Mouse (Mus musculus) embryonic facial prominence, embryonic 12.5 days (tissue): ENCODE results near the gene Nusap1. TPM values are rescaled to one million over a fixed set of nuclear protein-coding genes. Genes with fewer than 3 reads are reported as not detected.
"Not testable (repeated sequence)": the region's sequence is repeated elsewhere in the genome, so short reads cannot be mapped to it uniquely, and the experiment has no call there.

Source experiments
- ATAC-seq: fragments of 200-750 bp; cut with Nextera tagmentation; 2 replicates; pipeline ENCODE4 v1.8.0; 2017; ENCODE audit not compliant: insufficient number of reproducible peaks, insufficient read depth, low FRiP score, low TSS enrichment
- H3K27ac ChIP-seq: fragments of 300-500 bp; sonication (generic); 2 replicates; pipeline ENCODE4 v1.5.1; 2016; ENCODE audit warnings: mild to moderate bottlenecking
- H3K27me3 ChIP-seq: fragments of 300-500 bp; sonication (generic); 2 replicates; pipeline ENCODE4 v1.6.1; 2016; ENCODE audit warnings: mild to moderate bottlenecking, moderate library complexity
- H3K36me3 ChIP-seq: fragments of 300-500 bp; sonication (generic); 2 replicates; pipeline ENCODE4 v1.6.1; 2016; ENCODE audit warnings: mild to moderate bottlenecking
- H3K4me1 ChIP-seq: fragments of 300-500 bp; sonication (generic); 2 replicates; pipeline ENCODE4 v1.6.1; 2016
- H3K4me2 ChIP-seq: fragments of 300-500 bp; sonication (generic); replicated peaks from 2 replicates; pipeline ENCODE4 v1.6.1; 2016; ENCODE audit warnings: mild to moderate bottlenecking, moderate library complexity
- H3K4me3 ChIP-seq: fragments of 300-500 bp; sonication (generic); 2 replicates; pipeline ENCODE4 v1.5.1; 2016; ENCODE audit warnings: mild to moderate bottlenecking
- H3K9ac ChIP-seq: fragments of 300-500 bp; sonication (generic); 2 replicates; pipeline ENCODE4 v1.6.1; 2016; ENCODE audit warnings: mild to moderate bottlenecking, moderate library complexity
- H3K9me3 ChIP-seq: fragments of 300-500 bp; sonication (generic); 2 replicates; pipeline ENCODE4 v1.6.1; 2016; ENCODE audit warnings: mild to moderate bottlenecking, moderate library complexity
- WGBS: fragments of 180-500 bp; shearing (Covaris S2); methylation state at CpG from one replicate; pipeline ENCODE4 v1.1.7; 2016; 5-methylcytosine and 5-hydroxymethylcytosine counted together
- polyA plus RNA-seq: library from polyadenylated mRNA; unstranded; fragments of >200 nt; fragmentation: Nextera tagmentation; extraction: Ambion mirVana; gene quantifications from 2 replicates; pipeline ENCODE4 v1.2.1, GENCODE M21; 2016

Nusap1 gene
- polyA plus RNA-seq, 1 experiment from 2014 or later = 82.1 TPM

- no peak overlapping the region for H3K4me2 ChIP-seq
- H3K36me3 ChIP-seq = peaks cover 47% of the 10 kb centered on the region
- H3K27ac ChIP-seq = no peak overlapping the region
- WGBS = 83% methylated on average over 4 of the region's 4 CpGs
- H3K27me3 ChIP-seq = no peaks in the 10 kb centered on the region
- H3K4me3 ChIP-seq = no peak overlapping the region
- no peak overlapping the region for H3K9ac ChIP-seq
- H3K4me1 ChIP-seq = no peaks in the 10 kb centered on the region
- no peaks in the 10 kb centered on the region for H3K9me3 ChIP-seq
- ATAC-seq = no peak
Measured at GRCm38 (mm10) chr2:119601027-119601426, 17.1 kb upstream of the Nusap1 start.

- H3K4me1 ChIP-seq, H3K9ac ChIP-seq, ATAC-seq, H3K4me2 ChIP-seq, H3K27ac ChIP-seq, H3K27me3 ChIP-seq, H3K9me3 ChIP-seq, H3K4me3 ChIP-seq: not testable (repeated sequence)
- peaks cover 48% of the 10 kb centered on the region for H3K36me3 ChIP-seq
- WGBS = 76% methylated on average over 3 of the region's 3 CpGs
Measured at GRCm38 (mm10) chr2:119601575-119601974, 16.5 kb upstream of the Nusap1 start.

GRCm38 (mm10) chr2:119602488-119602887 lies 15.6 kb upstream of the Nusap1 start:
- ATAC-seq = no peak

GRCm38 (mm10) chr2:119603909-119604308 lies 14.2 kb upstream of the Nusap1 start:
- 79% methylated on average over 2 of the region's 2 CpGs for WGBS
- no peak overlapping the region for H3K4me3 ChIP-seq
- H3K27ac ChIP-seq = no peak overlapping the region
- H3K27me3 ChIP-seq = no peaks in the 10 kb centered on the region
- H3K9ac ChIP-seq = no peak overlapping the region
- ATAC-seq = no peak
- no peak overlapping the region for H3K4me2 ChIP-seq
- no peaks in the 10 kb centered on the region for H3K9me3 ChIP-seq
- peaks cover 46% of the 10 kb centered on the region for H3K36me3 ChIP-seq
- H3K4me1 ChIP-seq = no peaks in the 10 kb centered on the region

More at GRCm38 (mm10) chr2:119602488-119602887, 15.6 kb upstream of the Nusap1 start:
- Histone ChIP-seq H3K4me2 (no peak overlapping the region), H3K9ac (no peak overlapping the region), H3K9me3 (no peaks in the 10 kb centered on the region), H3K36me3 (peaks cover 49% of the 10 kb centered on the region), H3K4me1 (no peaks in the 10 kb centered on the region), H3K27me3 (no peaks in the 10 kb centered on the region), H3K4me3 (no peak overlapping the region), H3K27ac (no peak overlapping the region)
- WGBS = 57% methylated on average over 1 of the region's 1 CpGs

- no peak for ATAC-seq
- Histone ChIP-seq H3K4me2 (no peak overlapping the region), H3K4me3 (no peak overlapping the region), H3K9ac (no peak overlapping the region), H3K4me1 (no peaks in the 10 kb centered on the region), H3K36me3 (peaks cover 40% of the 10 kb centered on the region), H3K27me3 (no peaks in the 10 kb centered on the region), H3K27ac (no peak overlapping the region), H3K9me3 (no peaks in the 10 kb centered on the region)
- 91% methylated on average over 6 of the region's 6 CpGs for WGBS
Measured at GRCm38 (mm10) chr2:119605361-119605973, 12.6 kb upstream of the Nusap1 start.

- Histone ChIP-seq H3K9me3 (no peaks in the 10 kb centered on the region), H3K4me1 (no peaks in the 10 kb centered on the region), H3K4me2 (no peak overlapping the region), H3K4me3 (no peak overlapping the region), H3K9ac (no peak overlapping the region), H3K27me3 (no peaks in the 10 kb centered on the region), H3K27ac (no peak overlapping the region), H3K36me3 (peaks cover 45% of the 10 kb centered on the region)
- no peak for ATAC-seq
- WGBS = 96% methylated on average over 4 of the region's 4 CpGs
Measured at GRCm38 (mm10) chr2:119607023-119607422, 11.1 kb upstream of the Nusap1 start.

GRCm38 (mm10) chr2:119617841-119618198 lies 278 bp upstream of the Nusap1 start:
- Histone ChIP-seq H3K9me3 (no peaks in the 10 kb centered on the region), H3K4me2 (peak overlapping the region; percentile 79), H3K36me3 (no peaks in the 10 kb centered on the region), H3K4me1 (peaks cover 26% of the 10 kb centered on the region), H3K9ac (peak overlapping the region; percentile 65), H3K27ac (peak overlapping the region; percentile 74), H3K27me3 (no peaks in the 10 kb centered on the region), H3K4me3 (peak overlapping the region; percentile 87)
- no peak for ATAC-seq
- WGBS = 0% methylated on average over 13 of the region's 13 CpGs

GRCm38 (mm10) chr2:119619002-119619401 lies 904 bp downstream of the Nusap1 start:
- Histone ChIP-seq H3K4me1 (peaks cover 26% of the 10 kb centered on the region), H3K4me3 (peak overlapping the region; percentile 87), H3K27ac (peak overlapping the region; percentile 76), H3K9ac (peak overlapping the region; percentile 47), H3K4me2 (peak overlapping the region; percentile 62)
- not testable (repeated sequence) for ATAC-seq, H3K36me3 ChIP-seq, H3K9me3 ChIP-seq, H3K27me3 ChIP-seq
- 15% methylated on average over 6 of the region's 6 CpGs for WGBS

- Histone ChIP-seq H3K4me2 (no peak overlapping the region), H3K36me3 (peaks cover 19% of the 10 kb centered on the region), H3K9me3 (no peaks in the 10 kb centered on the region), H3K4me3 (no peak overlapping the region), H3K27ac (no peak overlapping the region), H3K27me3 (no peaks in the 10 kb centered on the region), H3K9ac (no peak overlapping the region), H3K4me1 (peaks cover 26% of the 10 kb centered on the region)
- ATAC-seq = no peak
- WGBS = 93% methylated on average over 2 of the region's 2 CpGs
Measured at GRCm38 (mm10) chr2:119621302-119621701, 3.2 kb downstream of the Nusap1 start.

GRCm38 (mm10) chr2:119636781-119637180 lies 18.7 kb downstream of the Nusap1 start:
- H3K36me3 ChIP-seq = peaks cover 90% of the 10 kb centered on the region
- ATAC-seq = no peak
- WGBS = 85% methylated on average over 1 of the region's 1 CpGs

GRCm38 (mm10) chr2:119641214-119641912 lies 23.3 kb downstream of the Nusap1 start:
- Histone ChIP-seq H3K4me2 (no peak overlapping the region), H3K36me3 (peaks cover 87% of the 10 kb centered on the region), H3K9ac (no peak overlapping the region), H3K27me3 (no peaks in the 10 kb centered on the region), H3K4me1 (no peaks in the 10 kb centered on the region), H3K9me3 (no peaks in the 10 kb centered on the region), H3K27ac (no peak overlapping the region), H3K4me3 (no peak overlapping the region)
- ATAC-seq = no peak
- 95% methylated on average over 5 of the region's 5 CpGs for WGBS

More at GRCm38 (mm10) chr2:119636781-119637180, 18.7 kb downstream of the Nusap1 start:
- no peak overlapping the region for H3K4me3 ChIP-seq
- H3K27ac ChIP-seq = no peak overlapping the region
- H3K4me2 ChIP-seq = no peak overlapping the region
- no peaks in the 10 kb centered on the region for H3K9me3 ChIP-seq
- H3K27me3 ChIP-seq = no peaks in the 10 kb centered on the region
- no peaks in the 10 kb centered on the region for H3K4me1 ChIP-seq
- H3K9ac ChIP-seq = no peak overlapping the region

GRCm38 (mm10) chr2:119644254-119644653 lies 26.2 kb downstream of the Nusap1 start:
- no peak for ATAC-seq
- no peak overlapping the region for H3K4me2 ChIP-seq
- no peak overlapping the region for H3K4me3 ChIP-seq
- H3K27ac ChIP-seq = no peak overlapping the region
- WGBS = 93% methylated on average over 5 of the region's 5 CpGs
- H3K9me3 ChIP-seq = no peaks in the 10 kb centered on the region
- H3K27me3 ChIP-seq = no peaks in the 10 kb centered on the region
- no peak overlapping the region for H3K9ac ChIP-seq
- H3K4me1 ChIP-seq = no peaks in the 10 kb centered on the region
- H3K36me3 ChIP-seq = peaks cover 85% of the 10 kb centered on the region
